Mouse (Mus musculus): Measurements from ENCODE around the gene Hspbap1.

Gene Hspbap1

GRCm38 (mm10) chr16:35871898-35872297 is 101.7 kb downstream of the Hspbap1 start:
- DNase-seq (ENCODE audit: low read depth, low spot score): no peak

GRCm38 (mm10) chr16:35872410-35873006 is 102.3 kb downstream of the Hspbap1 start:
- no peak for DNase-seq (ENCODE audit: low read depth, low spot score)

- no peak for DNase-seq (ENCODE audit: low read depth, low spot score)
Measured at GRCm38 (mm10) chr16:35874416-35874815, 104.2 kb downstream of the Hspbap1 start.

Measured in forelimb bud, embryonic 11.5 days (tissue).